Mouse (Mus musculus) heart, adult 9 months (tissue): ENCODE measurements around the gene Rph3al.

Source experiments
- DNase-seq, 2 experiments: peaks; one replicate each; pipeline ENCODE4 v3.0.0; 2022; ENCODE audit warnings: low spot score in 2 of 2

The Rph3al gene

GRCm38 (mm10) chr11:75950459-75950858, 12.2 kb upstream of the Rph3al start:
- no peak for DNase-seq

- DNase-seq, result no peak
Measured at GRCm38 (mm10) chr11:75948789-75949188, 10.6 kb upstream of the Rph3al start.

- DNase-seq, result no peak
Measured at GRCm38 (mm10) chr11:75947223-75947622, 9.0 kb upstream of the Rph3al start.

GRCm38 (mm10) chr11:75945805-75946450, 7.7 kb upstream of the Rph3al start:
- no peak for DNase-seq

- peak; percentile 63 to 71 for DNase-seq
Measured at GRCm38 (mm10) chr11:75937370-75937871, 808 bp downstream of the Rph3al start.

- peak; percentile 90 to 95 for DNase-seq
Measured at GRCm38 (mm10) chr11:75935819-75936430, 2.3 kb downstream of the Rph3al start.

- no peak for DNase-seq
Measured at GRCm38 (mm10) chr11:75934425-75934824, 3.8 kb downstream of the Rph3al start.

GRCm38 (mm10) chr11:75933371-75933770, 4.9 kb downstream of the Rph3al start:
- no peak for DNase-seq

- DNase-seq, result no peak
Measured at GRCm38 (mm10) chr11:75930911-75931678, 7.1 kb downstream of the Rph3al start.

- DNase-seq, result no peak
Measured at GRCm38 (mm10) chr11:75930208-75930607, 8.0 kb downstream of the Rph3al start.

- no peak for DNase-seq
Measured at GRCm38 (mm10) chr11:75927881-75928280, 10.3 kb downstream of the Rph3al start.

GRCm38 (mm10) chr11:75926431-75927312, 11.6 kb downstream of the Rph3al start:
- DNase-seq, result no peak

GRCm38 (mm10) chr11:75925801-75926200, 12.4 kb downstream of the Rph3al start:
- DNase-seq, result peak in 1 of 2 experiments; percentile 56

GRCm38 (mm10) chr11:75922741-75923140, 15.5 kb downstream of the Rph3al start:
- DNase-seq, result no peak

GRCm38 (mm10) chr11:75919139-75919538, 19.1 kb downstream of the Rph3al start:
- DNase-seq, result no peak

- DNase-seq, result no peak
Measured at GRCm38 (mm10) chr11:75917340-75917739, 20.9 kb downstream of the Rph3al start.

- DNase-seq, result peak in 1 of 2 experiments; percentile 49
Measured at GRCm38 (mm10) chr11:75913953-75914352, 24.3 kb downstream of the Rph3al start.

GRCm38 (mm10) chr11:75912944-75913657, 25.1 kb downstream of the Rph3al start:
- peak; percentile 69 for DNase-seq

- no peak for DNase-seq
Measured at GRCm38 (mm10) chr11:75911962-75912361, 26.3 kb downstream of the Rph3al start.

- DNase-seq, result no peak
Measured at GRCm38 (mm10) chr11:75909702-75910429, 28.4 kb downstream of the Rph3al start.
